Mouse (Mus musculus) stomach, postnatal 0 days (tissue): ENCODE measurements around the gene Galnt6.

Experiments used
- CTCF ChIP-seq: IDR thresholded peaks from 2 replicates; pipeline ENCODE4 v1.5.1; 2016; ENCODE audit warnings: antibody characterized with exemption, low read depth, mild to moderate bottlenecking, moderate library complexity
- EP300 ChIP-seq: optimal IDR thresholded peaks from 2 replicates; pipeline ENCODE3; 2016; ENCODE audit warnings: antibody characterized with exemption

DNA sequence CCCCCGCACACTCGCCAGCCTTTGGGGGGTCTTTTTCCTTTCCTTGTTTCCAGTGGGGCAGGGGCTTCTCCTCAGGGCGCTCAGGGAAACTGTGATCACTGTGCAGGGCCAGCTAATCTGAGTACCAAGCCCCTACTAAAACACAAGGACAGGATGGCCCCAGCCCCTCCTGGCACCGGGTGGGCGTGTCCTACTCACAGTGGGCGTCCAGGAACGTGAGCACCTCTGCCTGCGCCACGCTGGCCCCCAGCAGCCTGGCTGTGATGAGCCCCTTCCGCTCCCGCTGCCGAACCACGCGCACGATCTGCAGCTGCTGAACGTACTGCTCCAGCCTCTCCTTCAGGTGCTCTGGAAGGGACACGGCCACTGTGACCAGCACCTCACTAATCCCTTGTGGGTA is 25.3 kb downstream of the Galnt6 start:
- TF ChIP-seq CTCF, result no peak
- TF ChIP-seq EP300, result no peak
